Mouse (Mus musculus): ENCODE measurements around the gene Stac3.
A peak's percentile ranks its signal among the peaks of the same experiment; 100 is the strongest.

Stac3 gene

DNA sequence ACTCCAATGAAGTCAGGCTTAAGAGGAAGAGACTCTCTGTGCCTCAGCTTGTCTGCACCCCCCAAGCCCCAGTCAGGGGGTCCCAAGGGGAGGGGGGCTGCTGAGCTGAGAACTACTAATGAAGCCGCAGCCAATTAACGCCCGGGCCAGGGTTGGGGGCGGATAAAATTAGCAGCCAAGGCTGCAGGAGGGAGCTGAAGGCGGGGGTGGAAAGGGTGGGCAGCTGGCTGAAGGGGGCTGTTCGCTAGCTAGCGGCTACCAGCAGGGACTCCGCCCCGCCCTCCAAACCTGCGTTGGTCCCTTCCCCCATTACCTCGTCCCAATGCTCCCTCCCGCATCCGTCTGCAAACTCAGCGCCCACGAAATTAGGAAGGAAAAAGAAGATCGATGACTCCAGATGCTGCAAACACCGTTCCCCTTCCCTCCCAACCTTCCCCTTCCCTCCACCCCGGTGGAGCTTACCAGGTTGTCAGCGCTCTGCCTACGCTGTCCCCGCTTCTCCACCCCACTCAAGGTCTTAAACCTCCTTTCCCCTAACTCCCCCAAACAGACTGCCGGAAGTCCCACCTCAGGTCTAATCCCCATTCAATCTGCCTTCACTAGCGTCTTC, 23.3 kb downstream of the Stac3 start:
- no peak for DNase-seq (ENCODE audit: low spot score)

- DNase-seq (ENCODE audit: low spot score): no peak
Observed at GRCm38 (mm10) chr10:127526048-127526447, 24.6 kb downstream of the Stac3 start.

GRCm38 (mm10) chr10:127526681-127527080, 25.2 kb downstream of the Stac3 start:
- DNase-seq (ENCODE audit: low spot score): no peak

- no peak for DNase-seq (ENCODE audit: low spot score)
Observed at GRCm38 (mm10) chr10:127527481-127527880, 26.0 kb downstream of the Stac3 start.

DNA sequence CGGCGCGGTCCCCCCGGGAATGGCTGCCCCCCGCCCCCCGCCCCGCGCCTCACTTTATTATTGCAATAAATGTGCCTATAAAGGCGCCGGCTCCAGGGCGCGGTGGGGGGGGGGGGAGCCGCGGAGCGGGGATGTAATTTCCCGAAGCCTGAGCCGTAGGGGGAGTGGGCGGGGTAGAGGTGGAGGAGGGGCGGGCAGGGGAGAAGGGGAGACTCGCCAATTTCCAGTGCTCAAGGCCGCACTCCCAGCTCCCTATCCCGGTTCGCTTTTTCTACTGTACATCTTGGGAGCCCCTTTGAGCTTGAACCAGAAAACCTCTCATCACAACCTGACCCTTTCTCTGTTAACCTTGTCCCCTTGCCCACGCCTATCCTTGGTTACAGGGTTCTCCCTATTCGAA, 29.5 kb downstream of the Stac3 start:
- DNase-seq (ENCODE audit: low spot score): no peak

- DNase-seq (ENCODE audit: low spot score): no peak
Observed at GRCm38 (mm10) chr10:127531548-127531947, 30.1 kb downstream of the Stac3 start.

- no peak for DNase-seq (ENCODE audit: low spot score)
Observed at GRCm38 (mm10) chr10:127534036-127534928, 32.8 kb downstream of the Stac3 start, which contains the start of gene Nxph4. Nxph4 (minus strand) TSS chr10:127534559.

GRCm38 (mm10) chr10:127534929-127535384, 33.5 kb downstream of the Stac3 start:
- DNase-seq (ENCODE audit: low spot score): no peak

DNA sequence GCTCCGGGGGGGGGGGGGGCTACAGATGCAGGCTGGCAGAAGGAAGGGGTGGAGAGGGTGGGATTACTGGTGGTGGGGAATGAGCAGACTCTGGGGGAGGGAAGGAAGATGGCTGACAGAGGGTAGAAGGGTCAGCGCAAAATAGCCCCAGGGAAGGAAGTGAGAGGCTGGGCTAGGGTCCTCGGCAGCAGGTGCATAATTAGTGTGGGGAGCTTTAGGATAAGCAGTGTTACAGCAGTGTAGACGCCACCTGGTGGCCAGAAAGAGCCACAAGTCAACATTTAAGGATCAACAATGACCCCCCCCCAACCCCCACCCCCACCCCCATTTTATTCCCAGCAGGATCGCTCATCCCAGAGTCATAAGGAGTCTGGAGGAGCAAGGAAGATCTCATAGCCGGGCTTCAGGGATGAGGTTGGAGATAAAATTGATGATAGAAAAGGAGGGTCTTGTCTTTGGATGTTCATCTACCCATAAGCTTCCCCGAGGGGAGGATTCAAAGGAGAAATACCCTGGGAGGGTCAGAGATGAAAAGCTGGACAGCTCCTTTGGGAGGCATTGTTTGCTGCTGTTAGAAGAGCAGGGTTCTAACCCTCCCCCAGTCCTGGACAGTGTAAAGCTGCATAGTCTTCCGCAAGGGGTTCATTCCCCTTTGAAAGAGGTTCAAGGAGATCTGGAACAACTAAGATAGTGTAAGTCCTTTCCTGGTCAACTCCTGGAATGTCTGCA, 35.3 kb downstream of the Stac3 start:
- peak; percentile 52 for DNase-seq (ENCODE audit: low spot score)

GRCm38 (mm10) chr10:127537854-127538583, 36.5 kb downstream of the Stac3 start:
- DNase-seq (ENCODE audit: low spot score): peak; percentile 78

GRCm38 (mm10) chr10:127541510-127541909, 40.0 kb downstream of the Stac3 start:
- no peak for DNase-seq (ENCODE audit: low spot score)

DNA sequence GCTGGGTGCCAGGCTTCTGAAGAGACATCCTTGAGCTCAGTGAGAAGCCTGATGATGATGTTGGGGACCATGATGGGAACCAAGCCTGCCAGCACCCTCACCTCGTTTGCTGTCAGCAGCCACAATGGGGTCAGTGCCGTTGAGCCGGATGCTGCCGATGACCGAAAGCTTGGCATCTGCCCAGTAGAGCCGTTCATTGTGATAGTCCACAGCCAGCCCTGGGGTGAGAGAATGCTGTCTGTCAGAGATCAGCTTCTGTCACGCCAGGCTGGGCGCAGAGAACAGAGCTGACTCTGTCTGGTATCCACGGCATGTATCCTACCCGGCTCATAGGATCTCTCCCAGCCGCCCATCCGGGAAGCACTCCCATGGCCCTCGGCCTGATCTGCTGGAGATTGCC, 40.6 kb downstream of the Stac3 start:
- DNase-seq (ENCODE audit: low spot score): no peak

GRCm38 (mm10) chr10:127542720-127543119, 41.2 kb downstream of the Stac3 start:
- no peak for DNase-seq (ENCODE audit: low spot score)

GRCm38 (mm10) chr10:127543916-127544315, 42.4 kb downstream of the Stac3 start:
- no peak for DNase-seq (ENCODE audit: low spot score)

DNA sequence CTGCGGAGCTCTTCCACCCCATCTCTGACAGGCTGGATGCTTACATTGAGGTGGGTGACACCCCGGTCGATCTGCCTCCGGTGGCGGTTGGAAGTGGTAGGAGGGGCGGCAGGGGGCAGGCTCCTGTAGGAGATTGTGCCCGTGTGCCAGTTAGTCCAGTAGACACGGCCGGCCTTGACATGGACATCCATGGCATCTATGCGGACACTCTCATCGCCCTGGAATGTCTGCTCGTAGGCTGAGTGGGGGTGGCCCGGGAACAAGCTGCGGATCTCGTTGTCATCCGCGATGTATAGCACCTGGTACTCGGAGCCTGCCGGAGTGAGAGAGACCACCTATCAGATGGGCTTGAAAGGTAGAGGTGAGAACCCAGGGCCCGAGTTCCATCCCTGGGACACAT, 42.9 kb downstream of the Stac3 start:
- no peak for DNase-seq (ENCODE audit: low spot score)

GRCm38 (mm10) chr10:127546505-127546904, 45.0 kb downstream of the Stac3 start:
- DNase-seq (ENCODE audit: low spot score): no peak

GRCm38 (mm10) chr10:127548236-127548635, 46.8 kb downstream of the Stac3 start:
- no peak for DNase-seq (ENCODE audit: low spot score)

GRCm38 (mm10) chr10:127549892-127550291, 48.4 kb downstream of the Stac3 start:
- no peak for DNase-seq (ENCODE audit: low spot score)

DNA sequence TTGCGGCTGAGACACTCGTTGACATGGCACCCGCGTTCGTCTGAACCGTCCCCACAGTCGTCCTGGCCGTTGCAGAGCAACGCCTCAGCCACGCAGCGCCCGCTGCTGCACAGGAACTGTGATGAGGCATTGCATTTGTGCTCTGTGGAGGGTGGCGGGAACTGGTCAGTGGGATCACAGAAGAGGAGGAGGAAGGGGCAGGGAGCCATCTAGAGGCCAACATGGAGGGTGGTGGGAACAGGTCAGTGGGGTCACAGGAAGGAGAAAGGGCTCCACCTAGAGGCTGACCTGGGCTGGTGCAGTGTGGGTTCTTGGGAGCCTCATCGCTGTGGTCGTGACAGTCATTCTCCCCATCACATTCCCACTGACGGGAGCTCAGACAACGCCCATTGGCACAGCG, 54.2 kb downstream of the Stac3 start:
- peak; percentile 18 for DNase-seq (ENCODE audit: low spot score)

GRCm38 (mm10) chr10:127557397-127557796, 55.9 kb downstream of the Stac3 start:
- DNase-seq (ENCODE audit: low spot score): no peak

Data from MN1 (cell line).